Mouse (Mus musculus): Measurements from ENCODE around the gene Ano6.
"Not testable (repeated sequence)": the region's sequence is repeated elsewhere in the genome, so short reads cannot be mapped to it uniquely, and the experiment has no call there.

The Ano6 gene

DNA sequence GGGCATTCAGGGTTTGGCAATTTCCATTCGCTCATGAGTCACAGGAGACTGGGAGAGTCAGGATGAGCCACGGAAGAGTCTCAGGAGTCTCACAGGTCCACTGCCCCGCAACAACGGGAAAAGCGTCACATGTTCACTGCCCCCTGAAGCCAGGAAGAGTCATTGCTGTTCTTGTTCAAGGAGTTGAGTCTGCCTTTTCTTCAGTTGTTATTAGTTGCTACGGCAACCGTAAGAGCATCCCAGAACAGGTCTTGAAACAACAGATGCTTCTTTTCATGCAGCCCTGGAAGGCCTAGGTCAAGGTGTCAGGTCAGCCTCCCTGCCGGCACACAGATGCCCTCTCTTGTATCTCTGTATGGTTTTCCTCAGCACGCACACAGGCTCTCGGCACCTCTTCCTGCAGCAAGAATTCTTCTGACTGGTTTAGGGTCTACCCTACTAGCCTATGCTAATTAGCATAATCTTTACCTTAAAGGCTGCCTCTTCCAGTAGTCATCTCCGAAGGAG, 36.9 kb downstream of the Ano6 start:
- CTCF ChIA-PET, result no interaction called here

DNA sequence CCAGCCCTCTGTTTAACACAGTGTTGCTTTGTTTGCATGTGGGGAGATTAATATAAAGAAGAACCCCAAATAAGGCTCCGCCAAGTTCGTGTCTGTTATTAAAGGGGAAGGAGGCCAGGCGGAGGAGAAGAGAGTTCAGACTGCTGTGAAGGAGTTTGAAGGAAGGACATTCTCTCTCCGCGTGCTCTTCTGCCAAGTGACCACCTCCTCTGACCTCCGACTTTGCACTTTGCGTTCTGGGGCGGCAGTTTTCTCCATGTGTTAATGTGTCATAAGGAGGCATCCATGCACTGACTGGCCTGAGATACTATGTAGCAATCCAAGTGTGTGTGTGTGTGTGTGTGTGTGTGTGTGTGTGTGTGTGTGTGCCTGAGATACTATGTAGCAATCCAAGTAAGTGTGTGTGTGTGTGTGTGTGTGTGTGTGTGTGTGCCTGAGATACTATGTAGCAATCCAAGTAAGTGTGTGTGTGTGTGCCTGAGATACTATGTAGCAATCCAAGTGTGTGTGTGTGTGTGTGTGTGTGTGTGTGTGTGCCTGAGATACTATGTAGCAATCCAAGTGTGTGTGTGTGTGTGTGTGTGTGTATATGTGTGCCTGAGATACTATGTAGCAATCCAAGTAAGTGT, 37.5 kb downstream of the Ano6 start:
- CTCF ChIA-PET, result not testable (repeated sequence)

DNA sequence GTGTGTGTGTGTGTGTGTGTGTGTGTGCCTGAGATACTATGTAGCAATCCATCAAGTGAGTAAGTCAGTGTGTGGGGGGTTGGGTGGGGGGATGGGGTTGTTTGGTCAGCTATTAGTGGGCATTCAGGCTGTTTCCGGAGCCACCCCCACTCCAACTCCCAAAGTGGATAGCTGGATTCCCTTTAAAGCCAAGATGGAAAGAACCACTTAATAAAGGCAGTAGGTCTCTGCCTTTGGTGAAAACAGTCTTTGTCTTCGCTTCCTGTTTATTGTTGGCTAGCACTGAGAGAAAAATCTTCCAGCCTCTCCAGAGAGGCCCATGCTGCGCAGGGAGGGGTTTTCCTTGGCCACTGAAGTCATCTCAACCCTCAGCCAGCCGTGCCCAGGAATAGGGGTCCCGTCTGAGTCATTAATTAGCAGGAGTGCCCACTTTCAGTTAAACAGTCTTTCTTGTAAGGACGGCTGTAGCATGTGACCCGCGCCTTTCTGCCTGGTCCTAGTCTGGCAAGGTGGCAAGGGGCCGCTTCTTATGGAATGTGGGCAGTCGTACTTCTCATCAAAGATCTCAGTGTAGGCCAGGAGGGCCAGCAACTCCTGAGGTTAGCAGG, 38.1 kb downstream of the Ano6 start:
- CTCF ChIA-PET, result no interaction called here

DNA sequence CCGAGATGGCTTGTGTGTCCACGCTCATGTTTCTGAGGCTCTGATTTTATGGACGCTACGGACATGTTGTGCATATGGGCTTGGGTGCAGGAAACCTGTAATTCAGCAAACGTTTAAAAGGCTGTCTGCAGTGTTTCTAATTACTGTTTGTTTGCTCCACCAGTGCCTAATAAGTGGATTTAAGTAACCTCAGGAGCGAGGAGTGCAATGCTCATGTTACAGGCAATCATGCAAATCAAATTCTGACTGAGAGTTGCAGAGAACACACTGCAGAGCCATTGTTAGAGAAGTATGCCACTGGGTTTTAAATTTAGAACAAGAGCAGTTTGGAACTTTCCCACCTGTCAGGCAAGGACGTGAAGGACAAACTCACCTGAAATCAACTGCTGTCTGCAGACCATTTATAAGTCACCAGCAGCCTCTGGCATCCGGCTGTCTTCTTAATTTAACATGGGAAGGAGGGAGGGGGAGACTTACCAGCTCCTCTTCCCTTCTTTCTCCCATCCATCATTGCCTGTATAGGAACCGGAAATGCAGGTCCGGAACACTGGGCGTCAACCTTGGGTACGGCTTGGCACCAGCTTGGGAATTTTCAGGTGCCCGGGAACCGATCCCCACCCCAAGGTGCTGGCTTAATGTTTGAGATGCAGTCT, 39.0 kb downstream of the Ano6 start:
- CTCF ChIA-PET, result no interaction called here

DNA sequence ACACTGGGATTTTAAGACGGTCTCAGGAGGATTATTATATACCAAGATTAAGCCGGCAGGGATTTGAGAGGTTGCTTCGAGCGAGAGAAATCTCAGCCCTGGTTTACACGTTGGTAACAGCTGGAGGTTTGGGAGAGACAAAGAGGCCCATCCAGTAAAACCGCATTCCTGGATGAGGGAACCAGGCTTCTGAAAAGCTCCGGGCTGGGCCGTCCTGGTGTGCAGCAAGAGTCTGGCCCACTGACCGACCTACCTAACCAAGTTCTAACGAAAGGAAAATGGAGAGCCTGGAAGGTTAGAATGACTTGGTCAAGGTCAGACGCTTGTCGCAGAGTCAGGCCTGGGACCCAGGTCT, 39.5 kb downstream of the Ano6 start:
- CTCF ChIA-PET, result no interaction called here

DNA sequence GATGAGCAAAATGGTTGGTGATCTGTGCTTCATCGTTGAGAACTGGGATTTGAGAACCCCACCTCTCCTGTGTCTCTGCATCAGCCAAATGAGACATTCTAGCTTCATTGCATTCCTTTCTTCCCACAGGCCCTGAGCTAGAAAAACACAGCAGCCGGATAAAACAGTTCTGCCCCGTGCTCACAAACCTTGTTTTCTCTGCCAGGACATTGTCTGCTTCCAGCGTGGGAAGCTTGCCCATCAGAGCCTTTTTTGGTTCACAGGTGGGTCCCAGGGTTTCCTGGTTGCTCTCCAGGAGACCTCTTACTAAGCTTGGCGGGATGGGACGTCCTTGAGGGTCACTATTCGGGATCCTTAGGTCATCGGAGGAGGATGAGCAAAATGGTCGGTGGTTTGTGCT, 42.6 kb downstream of the Ano6 start:
- CTCF ChIA-PET, result no interaction called here

DNA sequence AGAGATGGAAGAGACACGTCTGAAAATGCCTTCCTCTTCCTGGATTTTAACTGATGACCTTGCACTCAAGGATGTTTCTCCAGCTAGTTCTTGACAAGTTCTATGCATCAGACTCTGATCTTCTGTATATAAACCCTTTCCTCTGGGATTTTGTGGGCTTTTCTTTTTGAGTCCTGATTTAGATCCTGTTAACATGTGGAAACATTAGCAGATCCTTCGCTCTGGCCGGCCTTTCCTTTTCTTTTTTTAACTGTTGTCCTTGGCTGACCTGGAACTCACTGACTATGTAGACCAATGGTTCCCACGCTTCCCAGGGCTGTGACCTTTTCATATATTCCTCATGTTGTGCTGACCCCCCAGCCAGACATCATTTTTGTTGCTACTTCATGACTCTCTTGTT, 45.4 kb downstream of the Ano6 start:
- CTCF ChIA-PET, result no interaction called here

DNA sequence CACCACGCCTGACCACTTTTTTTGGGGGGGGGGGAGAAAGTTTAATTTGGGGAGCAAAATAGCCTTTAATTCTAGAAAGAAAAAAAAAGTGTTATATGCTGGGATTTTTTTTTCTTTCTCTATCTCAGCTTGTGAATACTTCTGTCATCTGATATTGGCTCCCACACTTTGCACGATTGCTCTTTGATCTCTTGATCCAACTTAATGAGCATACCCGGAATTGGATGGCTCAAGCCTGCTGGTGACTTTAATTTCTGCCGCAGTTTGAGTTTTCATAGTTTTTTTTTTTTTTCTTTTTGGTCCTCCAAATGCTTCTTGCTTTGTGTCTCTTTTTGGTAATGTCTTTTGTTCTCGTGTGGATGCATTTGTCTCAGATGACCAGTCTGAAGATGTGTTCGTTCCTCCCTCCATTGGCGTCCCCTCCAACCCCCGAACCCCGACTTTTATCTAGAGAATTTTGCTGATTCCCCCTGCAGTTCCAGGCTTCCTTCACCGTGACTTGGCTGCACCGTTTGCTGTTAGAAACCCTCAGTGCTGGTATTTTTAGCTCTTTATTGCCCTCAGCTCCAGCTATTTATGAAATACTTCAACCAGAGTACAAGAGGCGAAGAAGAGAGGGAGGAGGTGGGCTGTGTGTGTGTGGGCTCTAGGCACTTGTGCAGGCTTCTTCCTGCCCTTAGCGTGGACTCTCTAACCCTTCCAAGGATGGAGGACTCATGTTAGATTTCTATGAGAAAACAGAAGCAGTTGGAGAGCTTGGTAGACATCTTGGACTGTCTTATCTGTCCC, 46.2 kb downstream of the Ano6 start:
- CTCF ChIA-PET, result no interaction called here

DNA sequence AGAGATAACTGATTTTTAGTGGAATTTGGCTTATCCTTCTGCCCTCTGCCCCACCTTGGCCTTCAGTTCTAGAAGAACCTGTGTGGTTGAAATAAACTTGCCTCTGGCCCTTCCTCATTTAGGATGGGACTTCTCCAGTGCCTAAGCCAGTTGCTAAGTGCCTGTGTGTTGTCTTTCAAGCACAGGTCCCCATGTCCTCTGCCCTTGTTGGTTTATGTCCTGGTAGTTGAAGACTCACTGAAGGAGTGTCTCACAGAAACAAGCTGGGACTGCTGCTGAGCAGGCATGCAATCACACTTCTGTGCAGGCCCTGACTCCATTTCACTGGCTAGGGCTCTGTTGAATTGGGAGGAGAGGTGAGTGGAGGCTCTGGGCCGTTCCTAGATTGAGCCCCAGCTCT, 46.9 kb downstream of the Ano6 start:
- CTCF ChIA-PET, result no interaction called here

DNA sequence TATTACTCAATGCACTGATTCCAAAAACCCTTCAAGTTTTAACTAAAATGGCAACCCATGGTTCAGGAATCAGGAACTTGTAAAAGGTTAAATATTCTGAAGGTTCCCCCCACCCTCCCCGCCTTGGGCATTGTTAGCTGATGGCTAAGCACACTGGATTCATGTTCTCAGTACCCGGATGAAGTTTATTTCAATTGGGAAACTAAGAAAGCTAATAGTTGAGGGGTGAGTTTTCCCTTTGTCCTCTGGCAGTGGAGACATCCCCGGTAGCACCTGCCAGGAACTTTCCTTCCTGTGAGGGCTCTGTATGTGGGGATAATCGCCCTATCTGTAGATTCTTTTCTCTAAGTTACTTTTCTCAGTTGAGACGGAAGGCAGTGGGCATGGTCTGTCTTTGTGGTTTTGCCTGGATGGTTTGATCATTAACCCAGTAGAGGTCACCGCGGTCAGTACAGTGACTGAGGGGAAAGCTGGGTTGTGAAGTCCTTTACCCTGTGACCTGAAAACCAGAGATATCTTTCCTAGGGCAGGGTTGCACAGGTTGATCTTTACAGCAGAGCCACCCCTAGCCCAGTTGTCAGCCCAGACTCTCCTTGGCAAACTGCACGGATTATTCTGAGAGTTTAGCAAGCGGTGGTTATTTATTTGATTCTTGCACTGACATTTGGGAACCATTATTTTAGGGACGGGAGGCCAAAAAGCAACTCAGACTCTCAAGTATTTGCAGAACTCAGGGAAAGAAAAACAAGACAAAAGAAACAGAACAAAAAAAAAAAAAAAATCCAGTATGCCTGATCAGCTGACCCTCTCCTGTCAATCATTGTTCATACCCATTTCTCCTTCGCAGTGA, 47.8 kb downstream of the Ano6 start:
- CTCF ChIA-PET, result no interaction called here

DNA sequence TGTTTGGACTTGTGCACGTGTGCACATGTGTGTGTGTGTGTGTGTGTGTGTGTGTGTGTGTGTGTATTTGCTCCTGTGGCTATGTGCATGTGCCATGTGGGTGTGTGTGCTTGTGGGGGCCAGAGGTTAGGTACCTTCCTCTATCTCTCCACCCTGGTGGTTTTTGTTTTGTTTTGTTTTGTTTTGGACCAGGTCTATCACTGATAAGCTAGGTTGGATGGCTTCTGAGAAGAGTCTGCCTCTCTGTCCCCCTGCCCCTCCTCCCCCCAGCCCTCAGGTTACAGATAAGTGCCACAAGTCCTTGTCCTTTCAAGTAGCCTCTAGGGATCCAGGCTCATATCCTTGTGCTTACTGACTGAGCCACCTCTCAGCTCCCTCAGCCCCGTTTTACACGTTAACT, 49.1 kb downstream of the Ano6 start:
- CTCF ChIA-PET, result no interaction called here

DNA sequence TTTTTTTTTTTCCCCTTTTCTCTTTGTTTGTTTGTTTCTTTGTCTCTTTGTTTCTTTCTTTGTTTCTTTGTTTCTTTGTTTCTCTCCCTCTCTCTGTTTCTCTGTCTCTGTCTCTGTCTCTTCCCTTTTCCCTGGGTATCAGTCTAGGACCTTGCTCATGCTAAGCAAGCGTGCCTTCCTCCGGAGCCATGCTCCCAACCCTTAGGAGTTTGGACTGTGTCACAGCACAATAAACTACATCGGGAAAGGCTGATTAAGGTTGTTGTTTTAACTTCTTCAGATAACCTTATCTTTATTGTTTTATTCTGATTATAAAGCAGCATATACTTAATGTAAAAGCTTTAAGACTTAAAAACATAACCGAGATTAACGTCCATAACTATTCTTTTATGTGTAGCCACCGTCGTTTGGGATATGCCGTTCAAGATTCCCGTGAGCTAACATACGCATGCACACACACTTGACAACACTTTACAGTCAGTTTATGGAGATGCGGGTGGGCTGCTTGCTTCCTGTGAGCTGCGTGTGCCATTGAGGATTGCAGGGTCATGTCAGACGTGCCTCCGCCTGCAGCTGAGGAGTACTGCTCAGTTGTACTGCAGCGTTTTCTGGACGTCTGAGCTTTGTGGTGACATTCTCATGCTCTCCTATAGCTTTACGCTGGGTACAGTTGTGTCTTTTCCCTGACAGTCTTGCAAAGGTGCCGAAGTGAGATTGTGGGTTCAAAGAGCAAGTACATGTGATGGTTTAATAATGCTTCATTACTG, 52.7 kb downstream of the Ano6 start:
- CTCF ChIA-PET, result no interaction called here

DNA sequence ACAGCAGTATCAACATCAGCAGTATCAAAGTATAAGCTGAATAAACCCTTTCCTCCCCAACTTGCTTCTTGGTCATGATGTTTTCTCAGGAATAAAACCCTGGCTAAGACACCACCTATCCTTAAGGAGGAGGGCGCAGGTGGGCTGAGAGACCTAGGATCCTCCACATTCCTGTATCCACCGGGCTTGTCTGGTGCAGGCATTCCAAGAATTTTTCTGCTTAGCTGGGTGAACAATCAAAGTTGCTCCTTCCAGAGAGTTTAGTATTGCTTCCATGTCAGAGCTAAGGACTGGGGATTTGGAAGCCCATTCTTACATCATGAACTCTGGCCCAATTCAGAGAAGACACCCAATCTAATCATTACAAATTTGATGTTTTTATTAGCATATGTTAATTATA, 53.8 kb downstream of the Ano6 start:
- CTCF ChIA-PET, result no interaction called here

DNA sequence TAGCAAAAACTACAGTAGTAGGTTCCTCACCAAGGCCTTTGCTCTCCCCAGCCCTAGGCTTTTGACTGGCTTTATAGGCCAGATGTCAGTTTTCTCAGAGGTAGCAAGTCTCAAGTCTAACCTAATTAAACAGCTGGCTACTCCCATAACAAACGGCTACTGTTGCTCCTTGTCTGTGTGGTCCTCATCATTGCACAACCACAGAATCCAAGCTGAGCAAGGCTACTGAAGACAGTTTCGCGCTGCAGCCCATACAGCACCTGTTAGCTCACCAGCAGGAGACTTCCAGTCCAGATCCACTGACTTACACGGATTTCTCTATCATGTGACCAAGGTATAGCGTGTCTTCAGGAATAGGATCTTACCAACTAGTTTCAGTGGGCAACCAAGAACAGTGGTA, 55.5 kb downstream of the Ano6 start:
- CTCF ChIA-PET, result no interaction called here

DNA sequence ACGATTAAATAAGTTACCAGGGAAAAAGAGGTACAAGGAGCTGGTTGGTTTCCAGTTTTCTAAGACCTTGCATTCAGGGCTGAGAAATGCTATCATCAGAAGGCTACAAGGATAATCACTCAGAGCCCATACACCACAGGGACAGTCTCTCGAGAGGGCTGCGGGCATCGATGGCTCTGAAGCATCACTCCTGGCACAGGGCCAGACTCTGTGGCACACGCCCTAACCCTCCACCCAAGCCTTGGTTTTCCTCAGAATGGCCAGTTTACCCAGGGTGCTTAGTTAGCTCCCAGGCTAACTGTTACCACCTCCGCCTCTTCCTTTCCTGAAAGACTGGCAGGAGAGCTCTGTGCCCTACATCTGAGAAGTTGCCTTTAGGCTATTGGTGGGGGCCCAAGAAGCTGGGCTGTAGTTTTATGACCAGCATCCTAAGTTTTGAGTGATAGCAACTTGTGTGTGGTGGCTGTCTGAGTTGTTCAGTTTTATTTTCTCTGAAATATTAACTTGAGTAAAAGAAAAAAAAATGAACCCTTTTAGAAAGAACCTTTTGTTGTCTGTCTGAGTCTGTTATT, 57.9 kb downstream of the Ano6 start:
- CTCF ChIA-PET, result interaction anchor here (0.5 kb wide), 1 partner anchor 29 kb away, joined by 16 read pairs; no protein-coding TSS in a partner anchor

DNA sequence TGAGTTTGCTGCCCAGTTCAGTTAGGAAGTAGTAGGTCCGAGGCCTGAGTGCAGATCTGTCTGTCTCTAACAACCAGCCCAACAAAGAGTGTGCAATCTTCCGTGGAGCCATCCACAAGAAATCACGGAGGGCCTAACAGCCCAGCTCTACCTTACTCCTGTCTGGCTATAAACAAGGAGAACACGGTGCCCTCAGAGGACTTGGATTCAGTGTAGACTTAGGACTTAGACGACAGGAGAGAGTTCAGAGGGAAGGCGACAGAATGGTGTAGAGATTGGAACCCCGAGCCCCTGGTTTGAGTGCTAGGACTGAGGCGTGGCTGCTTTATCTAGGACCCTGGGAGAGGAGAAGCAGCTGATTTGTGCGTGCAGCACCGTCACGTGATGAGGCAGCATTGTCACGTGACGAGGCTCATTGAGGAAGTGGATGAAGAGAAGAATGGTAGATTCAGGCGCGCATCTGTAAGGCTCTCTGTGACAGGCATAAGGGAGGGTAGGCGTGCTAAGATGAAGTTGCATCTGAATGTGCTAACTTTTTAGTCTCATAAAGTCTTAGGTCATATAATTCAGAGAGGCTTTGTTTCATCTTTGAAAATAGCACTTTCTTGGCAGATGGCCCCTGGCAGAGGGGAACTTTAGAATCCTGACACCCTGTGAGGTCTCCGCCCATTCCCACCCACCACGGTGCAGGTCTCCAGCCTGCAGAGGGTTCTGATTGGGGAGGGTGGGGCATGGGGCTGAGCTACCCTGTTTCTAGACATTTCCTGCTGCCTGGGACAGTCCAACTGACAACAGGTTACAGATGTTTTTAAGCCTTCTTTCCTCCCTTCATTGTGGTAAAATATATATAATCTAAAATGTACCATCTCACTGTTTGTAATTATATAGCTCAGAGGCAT, 59.1 kb downstream of the Ano6 start:
- CTCF ChIA-PET, result interaction anchor here (0.6 kb wide), 1 partner anchor 1975 kb away, joined by 3 read pairs; no protein-coding TSS in a partner anchor

DNA sequence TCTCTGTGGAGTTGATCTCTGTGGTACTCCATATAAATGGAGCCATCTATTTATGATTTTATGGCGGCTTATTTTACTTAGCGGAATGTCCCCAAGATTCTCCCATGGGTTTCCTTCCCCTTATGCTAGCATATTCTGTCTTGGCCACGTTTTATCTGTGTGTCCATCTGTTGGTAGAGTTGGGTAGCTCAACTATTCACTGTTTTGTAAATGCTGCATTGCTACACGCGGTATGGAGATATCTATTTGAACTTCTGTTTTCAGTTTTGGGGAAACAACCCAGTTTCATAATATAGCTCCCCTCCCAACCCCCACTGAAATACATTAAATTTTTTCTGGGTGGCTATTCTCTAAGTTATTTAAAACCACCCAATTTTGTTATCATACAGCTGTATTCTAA, 59.9 kb downstream of the Ano6 start:
- CTCF ChIA-PET, result interaction anchor here (0.6 kb wide), 1 partner anchor 1974 kb away, joined by 3 read pairs; no protein-coding TSS in a partner anchor

DNA sequence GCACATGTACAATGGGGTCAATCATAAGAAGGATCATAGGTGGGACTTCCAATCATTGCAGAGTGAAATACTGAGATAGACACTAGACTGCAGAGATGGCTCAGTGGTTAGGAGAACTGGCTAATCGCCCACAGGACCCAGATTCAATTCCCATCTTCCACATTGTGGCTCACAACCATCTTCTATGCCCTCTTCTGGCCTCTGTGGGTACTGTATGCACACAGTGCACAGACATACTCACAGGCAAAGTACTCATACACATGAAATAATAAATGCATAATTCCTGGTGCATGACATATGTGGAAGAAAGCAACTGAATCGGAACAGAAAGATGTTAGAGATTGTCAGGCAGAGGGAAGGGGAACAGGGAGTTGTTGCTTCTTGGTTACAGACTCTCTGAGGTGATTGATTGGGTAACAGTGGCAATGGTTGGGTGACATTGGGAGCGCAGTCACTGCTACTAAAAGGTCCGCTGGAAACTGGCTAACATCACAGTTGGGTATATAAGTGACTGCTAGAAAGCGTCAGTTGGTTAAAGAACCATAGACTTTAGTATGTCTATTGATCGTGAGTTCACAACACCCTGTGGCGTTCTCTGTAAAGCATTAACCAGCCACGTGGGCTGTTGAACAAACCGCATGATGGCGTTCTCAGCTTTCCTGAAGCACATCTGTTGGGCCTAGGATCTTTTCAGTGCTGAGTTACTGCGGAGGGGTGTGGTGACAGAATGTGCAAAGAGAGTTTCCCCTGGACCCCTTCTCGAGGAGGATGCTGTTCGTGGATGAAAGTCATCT, 64.6 kb downstream of the Ano6 start:
- CTCF ChIA-PET, result interaction anchor here (0.7 kb wide), 1 partner anchor 414 kb away, joined by 3 read pairs; no protein-coding TSS in a partner anchor

DNA sequence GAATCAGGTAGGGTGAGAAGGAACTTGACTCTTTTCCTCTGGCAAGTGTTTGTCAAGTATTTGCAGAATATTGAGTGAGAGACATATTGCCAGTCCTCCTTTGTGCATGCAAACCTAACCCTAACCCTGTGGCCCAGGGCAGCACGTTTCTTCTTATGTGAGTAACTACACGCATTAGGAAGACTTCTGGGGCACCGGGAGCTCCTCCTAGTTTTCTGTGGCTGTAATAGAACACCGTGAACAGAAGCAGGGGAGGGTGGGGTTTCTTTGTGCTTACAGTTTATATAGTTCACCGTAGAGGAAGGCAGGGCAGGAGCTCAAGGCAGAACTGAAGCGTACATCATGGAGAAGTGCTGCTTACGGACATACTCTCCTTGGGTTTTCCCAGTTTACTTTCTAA, 65.3 kb downstream of the Ano6 start:
- CTCF ChIA-PET, result no interaction called here
